Mouse (Mus musculus) cerebellum, adult (tissue): ENCODE results near the gene Pou4f2.

ENCODE experiments used
- ATAC-seq: cut with Nextera tagmentation; 2 replicates; pipeline ENCODE4 v1.9.2; 2017; ENCODE audit warnings: mild to moderate bottlenecking, moderate library complexity, mixed read lengths; ENCODE audit not compliant: insufficient number of reproducible peaks, low FRiP score, low TSS enrichment

Pou4f2 gene

DNA sequence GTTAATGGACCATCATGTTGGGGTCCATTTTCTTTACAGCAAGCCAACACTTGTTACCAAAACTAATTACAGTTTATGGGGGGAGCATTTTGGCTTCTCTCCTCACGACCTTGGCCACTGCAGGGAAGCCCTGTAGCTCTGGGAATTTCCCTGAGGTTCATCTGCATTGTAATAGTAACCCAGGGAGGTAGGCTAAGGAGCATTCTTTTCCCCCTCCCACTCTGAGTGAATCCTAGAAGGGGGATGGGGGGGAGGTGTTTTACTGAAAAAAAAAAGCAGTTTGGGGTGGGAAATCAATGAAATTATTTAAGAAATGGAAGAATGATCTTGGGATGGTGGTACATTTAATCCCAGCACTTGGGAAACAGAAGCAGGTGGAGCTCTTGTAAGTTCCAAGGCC is 12.5 kb downstream of the Pou4f2 start:
- ATAC-seq, result no peak

DNA sequence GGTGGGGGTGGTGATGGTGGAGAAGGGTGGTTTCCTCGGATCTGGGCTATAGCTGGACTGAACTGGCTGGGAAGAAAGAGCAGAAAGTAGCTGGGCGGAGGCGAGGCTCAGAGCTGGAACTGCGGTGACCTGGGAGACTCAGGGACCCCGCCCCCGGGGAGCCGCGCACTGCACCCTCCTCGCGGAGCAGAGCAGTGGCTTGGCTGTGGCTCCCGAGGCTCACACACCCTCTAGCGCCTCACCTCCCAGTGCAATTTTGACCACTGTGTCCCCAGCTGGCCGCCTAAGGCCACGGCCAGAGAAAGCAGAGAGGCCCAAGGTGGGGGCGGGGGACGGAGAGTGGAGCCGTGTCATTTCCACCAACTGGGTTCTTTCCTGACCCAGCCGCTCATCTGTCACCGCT is 16.3 kb downstream of the Pou4f2 start:
- 0 out of 2 replicates have a peak, but pooled peaks have one; percentile 40 for ATAC-seq

DNA sequence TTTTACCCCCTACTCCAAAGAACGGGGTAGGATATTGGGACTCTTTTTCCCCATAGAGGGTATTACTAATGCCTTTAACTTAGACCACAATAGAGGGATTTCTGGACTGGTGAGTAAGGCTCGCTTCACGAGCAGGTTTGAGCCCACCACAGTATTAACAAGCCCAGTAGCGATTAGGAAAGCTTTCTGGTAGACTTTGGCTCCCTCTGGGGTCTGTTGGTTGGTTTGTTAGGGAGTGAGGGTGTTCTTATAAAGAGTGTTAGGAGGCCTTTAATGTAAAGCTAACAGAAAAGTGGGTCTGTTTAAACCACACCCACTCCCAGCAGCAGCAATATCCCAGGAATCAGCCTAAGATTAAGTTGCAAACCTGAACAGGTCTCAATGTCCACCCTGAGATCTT is 17.2 kb downstream of the Pou4f2 start:
- no peak for ATAC-seq

DNA sequence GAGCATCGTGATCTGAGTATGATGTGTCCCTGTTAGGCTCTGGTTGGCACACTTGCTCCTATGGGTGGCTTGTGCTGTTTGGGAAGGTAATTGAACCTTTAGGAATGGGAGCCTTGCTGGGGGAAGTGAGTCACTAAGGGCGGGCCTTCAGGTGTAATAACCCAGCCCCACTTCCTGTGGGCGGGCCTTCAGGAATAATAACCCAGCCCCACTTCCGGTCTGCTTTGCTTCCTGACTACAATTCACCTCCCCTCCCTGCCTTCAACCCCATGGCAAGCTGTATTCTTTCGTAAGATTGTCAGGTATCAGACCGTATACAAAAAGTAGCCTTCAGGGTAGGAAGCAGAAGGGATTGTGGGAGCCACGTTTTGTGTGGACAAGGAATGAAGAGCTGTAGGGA is 45.7 kb downstream of the Pou4f2 start:
- no peak for ATAC-seq
